Mouse (Mus musculus): Measurements from ENCODE around the gene Habp4.
A peak's percentile ranks its signal among the peaks of the same experiment; 100 is the strongest.

Habp4 gene

DNA sequence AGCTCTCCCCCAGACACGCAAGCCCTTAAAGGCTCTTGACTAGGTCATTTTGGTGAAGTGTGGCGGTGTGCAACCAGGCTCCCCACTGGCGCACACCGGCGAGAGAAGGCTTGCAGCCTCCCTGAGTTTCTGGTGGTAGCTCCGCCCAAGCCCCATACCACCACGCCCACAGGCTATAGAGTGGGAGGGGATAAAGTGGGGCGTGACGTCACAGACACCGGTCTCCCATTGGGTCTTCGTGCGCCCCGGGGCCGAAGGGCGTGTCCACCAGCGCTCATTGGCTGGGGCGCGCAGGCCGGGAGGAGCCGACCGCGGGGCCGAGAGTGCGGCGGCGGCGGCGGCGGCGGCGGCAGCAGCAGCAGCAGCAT, at the start of gene Habp4:
Gene Habp4, plus strand, starts transcription at position 277 of the 368 bp plus-strand sequence.
- DNase-seq (ENCODE audit: low read depth): peak; percentile 99

DNA sequence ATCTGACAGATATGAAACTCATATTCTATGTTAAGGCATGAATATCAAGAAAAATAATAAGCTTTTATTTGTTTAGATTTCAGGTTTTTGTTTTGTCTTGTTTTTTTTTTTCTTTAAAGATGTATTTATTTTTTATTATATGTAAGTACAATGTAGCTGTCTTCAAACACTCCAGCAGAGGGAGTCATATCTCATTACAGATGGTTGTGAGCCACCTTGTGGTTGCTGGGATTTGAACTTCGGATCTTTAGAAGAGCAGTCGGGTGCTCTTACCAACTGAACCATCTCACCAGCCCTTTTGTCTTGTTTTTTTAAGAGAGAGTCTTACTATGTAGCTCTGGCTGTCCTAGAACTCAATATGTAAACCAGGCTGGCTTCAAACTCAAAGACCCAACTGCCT, 44.2 kb upstream of the Habp4 start:
- DNase-seq (ENCODE audit: low read depth): peak; percentile 60

DNA sequence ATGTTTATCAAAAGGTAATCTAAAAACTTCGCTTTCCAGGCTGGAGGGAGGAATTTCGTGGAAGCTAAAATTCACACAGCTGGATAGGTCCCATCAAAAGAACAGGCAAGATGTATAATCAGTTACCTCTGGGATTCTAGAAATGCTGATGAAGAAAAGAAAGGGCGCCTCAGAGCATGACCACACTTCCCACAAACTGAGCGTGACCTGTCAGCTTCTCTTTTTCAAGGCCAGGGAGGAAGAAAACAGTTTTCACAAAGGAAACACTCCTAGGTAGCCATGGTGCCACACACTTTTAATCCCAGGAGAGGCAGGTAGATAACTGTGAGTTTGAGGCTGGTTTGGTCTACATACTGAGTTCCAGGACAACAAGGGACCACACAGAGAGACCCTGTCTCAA, 40.9 kb upstream of the Habp4 start:
- no peak for DNase-seq (ENCODE audit: low read depth)

DNA sequence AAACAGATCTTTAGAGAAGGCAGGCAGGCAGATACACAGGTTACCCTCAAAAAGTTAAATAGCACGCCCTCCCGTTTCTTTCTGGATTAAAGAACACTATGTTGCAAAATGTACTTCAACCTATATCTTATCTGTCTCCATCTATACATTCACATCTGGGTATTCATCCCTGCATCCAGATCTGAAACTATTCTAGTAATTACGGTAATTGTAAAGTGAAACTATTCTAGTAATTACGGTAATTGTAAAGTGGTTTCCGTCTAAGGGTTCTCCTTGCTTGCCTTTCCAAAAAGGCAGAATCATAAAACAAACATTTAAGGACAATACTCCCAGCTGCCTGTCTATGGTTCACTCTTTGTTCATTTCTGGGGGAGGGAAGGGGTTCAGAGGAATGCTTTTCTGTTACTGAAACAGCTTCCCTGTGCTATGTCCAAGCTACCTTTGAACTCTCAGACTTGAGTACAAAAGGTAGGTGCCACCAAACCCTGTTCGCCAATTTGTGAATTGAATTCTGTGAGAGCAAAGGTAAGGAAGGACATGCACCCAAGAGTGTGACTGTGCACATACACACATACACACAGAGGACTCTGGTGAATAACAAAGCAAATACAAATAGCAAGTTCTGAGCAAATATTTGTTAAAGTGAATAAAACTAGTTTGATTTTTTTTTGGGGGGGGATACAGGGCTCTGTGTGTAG, 38.0 kb upstream of the Habp4 start:
- no peak for DNase-seq (ENCODE audit: low read depth)

DNA sequence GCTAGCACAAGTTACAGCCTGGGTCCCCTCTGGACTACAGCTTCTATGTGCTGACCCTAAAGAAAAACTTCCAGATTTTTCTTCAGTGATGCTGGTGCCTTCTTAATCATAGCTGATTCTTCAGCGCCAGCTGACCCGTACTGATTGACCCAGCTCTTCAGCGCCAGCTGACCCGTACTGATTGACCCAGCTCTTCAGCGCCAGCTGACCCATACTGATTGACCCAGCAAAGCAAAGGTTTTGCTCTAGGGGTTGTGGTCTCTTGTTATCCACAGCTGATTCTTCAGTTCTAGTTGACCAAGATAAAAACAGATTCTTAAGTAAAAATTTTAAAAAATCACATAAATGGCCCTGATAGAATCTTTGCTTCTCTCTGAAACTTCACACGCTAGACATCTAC, 36.7 kb upstream of the Habp4 start:
- no peak for DNase-seq (ENCODE audit: low read depth)

DNA sequence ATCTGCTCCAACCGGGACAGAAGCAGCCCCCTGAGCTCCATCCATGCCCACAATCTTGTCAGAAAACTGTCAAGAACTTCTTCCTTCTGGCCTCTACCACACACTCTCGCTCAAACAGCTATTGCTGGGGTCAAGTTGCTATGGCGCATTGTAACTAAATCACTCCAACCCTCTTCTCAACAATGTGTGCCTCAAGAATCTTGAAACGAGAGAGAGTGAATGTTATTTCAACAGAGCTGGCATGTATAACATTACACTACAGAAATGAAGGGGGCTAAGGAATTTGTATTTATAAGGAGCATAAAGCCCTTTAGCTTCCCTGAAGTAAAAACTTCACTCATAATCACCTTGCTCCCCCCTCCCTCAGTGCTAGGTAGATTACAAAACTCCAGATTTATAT, 35.3 kb upstream of the Habp4 start:
- no peak for DNase-seq (ENCODE audit: low read depth)

DNA sequence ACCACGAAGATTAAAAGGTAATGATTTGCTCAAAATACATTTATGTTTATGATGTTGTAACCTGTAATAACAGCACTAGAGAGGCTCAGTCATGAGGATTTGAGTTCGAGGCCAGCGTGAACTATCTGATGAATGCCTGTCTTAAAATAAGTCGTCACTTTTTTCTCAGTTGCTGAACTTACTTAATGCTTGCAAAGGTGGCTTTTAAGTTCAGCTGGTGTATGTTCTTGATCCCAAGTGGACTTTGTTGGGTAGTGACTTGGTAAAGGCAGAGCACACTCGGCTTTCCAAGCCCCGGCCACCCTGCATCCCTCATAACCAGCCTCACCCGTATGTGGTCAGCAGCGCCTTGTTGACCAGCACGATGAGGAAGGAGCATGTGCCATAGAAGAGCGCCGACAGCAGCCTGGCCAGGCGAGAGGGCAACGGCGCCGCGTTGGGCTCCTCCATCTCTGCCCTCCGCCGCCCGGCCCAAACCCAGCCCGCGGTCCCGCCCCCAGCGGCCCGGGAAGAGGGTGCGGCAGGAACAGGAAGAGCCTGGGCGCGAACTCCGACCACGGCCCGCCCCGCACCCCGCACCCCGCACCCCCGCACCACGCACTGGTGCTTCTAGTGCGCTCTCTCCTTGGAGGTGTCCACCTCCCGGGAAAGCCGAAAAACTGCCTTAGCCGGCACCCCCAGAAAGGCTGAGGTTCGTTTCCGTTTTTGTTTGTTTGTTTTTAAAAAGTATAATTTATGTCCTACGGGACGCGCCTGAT, 32.6 kb upstream of the Habp4 start, which contains the start of gene Slc35d2:
Gene Slc35d2, minus strand, starts transcription at position 511 of the 758 bp plus-strand sequence.
- DNase-seq (ENCODE audit: low read depth): peak; percentile 81

DNA sequence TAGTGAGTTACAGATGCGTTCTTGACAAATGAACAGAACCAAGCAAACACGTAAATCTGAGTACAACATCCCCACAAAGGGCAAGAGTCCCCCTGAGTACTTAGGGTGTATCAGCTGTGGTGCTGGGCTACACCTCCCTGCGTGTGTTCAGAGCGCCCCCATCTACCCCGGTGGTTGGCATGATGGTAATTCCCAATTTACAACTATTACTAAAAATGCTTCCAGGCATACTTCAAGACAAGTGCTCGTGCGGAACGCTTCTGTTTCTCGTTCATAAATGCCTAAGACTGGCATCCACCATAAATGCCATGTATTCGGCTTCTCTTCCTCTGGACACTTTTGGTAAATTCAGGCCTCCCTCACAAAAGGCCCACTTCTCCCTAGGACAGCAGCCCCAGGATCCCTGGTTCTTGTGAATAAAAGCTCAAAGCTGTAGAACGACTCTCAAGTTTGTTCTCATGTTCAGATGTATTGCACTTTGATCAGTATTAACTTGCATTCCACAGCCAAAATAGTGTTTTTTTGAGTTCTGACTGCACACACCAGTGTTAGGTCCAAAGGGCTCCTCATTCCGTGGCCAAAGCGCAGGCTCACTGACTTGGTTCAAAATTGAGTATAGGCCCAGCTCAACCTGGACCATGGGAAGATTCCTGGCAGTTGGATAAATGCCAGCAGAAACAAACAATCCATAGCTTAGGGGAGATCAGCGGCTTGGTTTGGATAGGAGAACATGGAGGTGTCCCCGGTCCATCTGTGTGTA, 31.8 kb upstream of the Habp4 start:
- peak; percentile 73 for DNase-seq (ENCODE audit: low read depth)

DNA sequence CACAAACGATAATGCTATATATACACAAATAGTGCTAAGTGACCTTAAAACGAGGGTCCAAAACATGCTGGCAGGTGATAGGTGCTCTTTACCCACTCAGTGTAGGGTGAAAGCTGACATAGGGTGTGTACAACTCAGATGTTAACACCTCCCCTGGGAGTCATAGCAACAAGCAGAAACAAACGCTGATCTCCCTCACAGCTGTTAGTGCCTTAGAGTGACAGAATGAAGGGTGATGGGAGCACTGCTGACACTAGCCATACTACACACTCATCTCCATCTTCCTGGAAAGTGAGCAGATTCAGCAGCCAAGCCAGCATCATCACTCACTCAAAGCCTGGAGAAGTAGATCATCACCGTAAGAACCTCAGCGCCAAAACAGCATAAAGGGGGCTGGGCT, 11.5 kb upstream of the Habp4 start:
- peak; percentile 70 for DNase-seq (ENCODE audit: low read depth)

DNA sequence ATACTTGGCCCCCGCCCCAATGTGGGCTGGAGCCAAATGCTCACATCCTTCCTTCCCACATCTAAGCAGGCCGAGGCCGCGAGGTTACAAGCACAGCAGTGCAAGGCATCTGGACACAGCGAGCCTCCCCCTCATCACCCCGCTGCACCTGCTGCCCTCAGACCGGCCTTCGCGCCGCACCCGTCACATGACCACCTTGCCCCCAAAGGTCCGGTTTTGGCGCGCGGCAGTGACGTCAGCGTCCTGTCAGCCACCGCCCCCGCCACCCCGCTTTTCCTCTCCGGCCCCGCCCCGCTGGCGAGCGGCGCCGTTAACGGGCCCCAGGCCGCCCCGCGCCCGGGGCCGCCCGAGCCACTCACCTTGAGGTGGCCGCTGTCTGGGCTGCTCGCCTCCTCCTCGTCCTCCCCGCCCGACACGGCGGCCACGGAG, 9.4 kb upstream of the Habp4 start:
- DNase-seq (ENCODE audit: low read depth): peak; percentile 90

DNA sequence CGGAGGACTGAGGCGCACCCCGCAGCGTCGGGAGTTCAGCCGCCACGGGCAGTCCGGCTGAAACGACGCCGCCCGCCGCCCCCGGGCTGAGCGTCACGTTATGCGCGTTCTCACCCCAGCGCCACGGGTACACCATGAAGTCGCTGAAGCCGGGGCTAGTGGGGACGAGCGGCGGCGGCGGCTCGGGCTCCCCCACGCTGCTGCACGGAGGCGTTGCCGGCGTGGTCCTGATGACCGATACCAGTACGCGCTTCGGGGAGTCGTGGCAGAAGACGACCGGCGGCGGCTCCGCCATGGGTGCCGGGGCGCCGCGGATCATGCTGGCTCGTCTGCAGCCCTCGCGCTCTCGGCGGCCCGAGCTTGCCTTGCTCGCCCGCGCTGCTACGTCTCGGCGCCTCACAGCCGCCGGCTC, 8.9 kb upstream of the Habp4 start:
- DNase-seq (ENCODE audit: low read depth): no peak

DNA sequence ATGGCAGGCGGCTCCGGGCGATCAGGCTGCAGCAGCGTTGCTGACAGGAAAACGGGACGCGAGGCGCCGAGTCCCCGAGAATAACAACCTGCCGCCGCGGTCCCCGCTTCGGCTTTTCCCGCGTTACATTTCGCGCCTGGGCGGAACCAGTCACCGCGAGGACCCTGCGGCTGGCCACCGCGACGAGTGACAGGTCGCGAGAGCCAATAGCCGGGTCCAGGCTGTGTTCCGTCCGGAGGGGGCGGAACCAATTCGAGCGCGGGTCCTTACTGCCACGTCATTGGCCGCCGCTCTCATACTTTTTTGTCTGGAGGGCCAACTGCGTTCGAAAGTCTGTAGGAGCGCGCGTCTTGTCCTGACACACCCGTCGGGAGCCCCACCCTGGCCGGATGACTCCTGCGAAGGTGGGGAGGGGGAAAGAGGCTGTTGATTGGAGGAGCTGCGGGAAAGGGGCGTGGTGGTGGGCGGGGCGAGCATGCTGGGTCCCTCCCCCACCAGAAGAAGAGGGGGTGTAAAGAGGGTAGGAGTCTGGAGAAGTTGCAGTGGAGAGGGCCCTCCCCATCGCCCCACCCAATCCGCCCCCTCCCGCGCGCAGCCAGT, 8.4 kb upstream of the Habp4 start, which contains the start of gene Zfp367:
Gene Zfp367, minus strand, starts transcription at position 120 of the 600 bp plus-strand sequence.
- peak; percentile 99 for DNase-seq (ENCODE audit: low read depth)

DNA sequence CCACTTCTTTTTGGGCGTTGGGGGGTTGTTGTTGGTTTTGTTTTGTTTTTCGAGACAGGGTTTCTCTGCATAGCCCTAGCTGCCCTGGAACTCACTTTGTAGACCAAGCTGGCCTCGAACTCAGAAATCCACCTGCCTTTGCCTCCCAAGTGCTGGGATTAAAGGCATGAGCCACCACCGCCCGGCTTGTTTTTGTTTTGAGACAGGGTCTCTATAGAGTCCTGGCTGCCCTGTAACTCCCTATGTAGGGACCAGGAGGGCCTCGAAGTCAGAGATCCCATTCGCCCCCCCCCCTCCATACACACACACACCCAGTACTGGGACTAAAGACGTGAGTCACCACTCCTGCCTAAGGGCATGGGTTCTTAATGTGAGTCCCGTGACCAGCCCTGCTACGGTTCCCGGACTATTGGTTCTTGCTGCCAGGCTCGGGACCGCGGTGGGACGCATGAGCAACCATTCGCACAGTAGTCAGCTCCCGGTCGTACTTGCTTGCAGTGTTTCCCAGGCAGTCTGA, 7.8 kb upstream of the Habp4 start:
- DNase-seq (ENCODE audit: low read depth): peak; percentile 56

DNA sequence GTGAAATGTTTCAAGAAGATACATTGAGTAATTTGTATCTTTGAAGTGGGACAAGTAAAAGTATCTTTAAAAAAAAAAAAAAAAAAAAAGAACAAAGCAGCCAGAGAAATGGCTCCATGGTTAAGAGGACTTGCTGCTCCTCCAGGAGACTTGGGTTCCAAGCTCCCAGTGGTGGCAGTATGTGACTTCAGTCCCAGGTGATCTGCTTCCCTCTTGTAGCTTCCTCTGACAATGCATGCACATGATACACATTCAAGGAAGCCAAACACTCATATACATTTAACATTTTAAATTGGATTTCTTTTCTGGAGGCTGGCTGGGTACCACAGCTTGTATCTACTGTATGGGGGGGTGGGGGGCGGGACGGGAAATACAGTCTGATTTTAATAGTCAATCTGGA, 7.0 kb upstream of the Habp4 start:
- no peak for DNase-seq (ENCODE audit: low read depth)

DNA sequence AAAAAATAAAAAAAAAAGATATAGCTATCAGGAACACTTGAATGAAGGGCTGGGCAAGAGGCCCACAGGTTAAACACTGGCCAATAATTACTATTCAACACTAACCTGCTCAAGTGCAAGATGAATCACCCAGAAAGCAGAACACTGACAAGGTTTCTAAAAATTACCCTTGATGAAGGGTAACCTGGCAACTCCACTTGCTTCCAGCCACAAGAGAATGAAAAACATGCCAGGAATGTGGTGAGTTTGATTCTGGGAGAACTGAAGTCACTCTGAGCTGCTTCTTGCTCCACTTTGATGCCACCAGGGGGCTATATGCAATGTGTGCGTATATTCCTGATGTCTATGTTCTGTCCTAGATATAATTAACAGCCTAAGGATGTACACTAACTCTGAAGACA, 6.5 kb upstream of the Habp4 start:
- peak; percentile 42 for DNase-seq (ENCODE audit: low read depth)

DNA sequence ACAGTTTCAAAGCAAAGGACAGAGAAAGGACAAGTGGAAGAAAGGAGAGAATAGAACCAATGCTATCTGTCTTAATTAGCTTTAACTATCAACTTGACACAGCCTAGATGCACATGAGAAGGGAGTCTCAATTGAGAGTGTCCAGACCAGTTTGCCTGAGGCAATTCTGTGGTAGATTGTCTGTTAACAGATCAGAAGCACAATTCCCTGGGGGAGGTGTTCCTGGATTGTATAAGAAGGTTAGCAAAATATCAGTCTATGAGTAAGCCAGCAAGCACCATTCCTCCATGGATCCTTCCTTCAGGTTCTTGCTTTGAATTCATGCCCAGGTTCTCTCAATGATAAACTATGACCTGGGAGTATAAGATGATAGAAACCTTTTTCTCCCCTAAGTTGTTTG, 4.7 kb upstream of the Habp4 start:
- DNase-seq (ENCODE audit: low read depth): no peak

DNA sequence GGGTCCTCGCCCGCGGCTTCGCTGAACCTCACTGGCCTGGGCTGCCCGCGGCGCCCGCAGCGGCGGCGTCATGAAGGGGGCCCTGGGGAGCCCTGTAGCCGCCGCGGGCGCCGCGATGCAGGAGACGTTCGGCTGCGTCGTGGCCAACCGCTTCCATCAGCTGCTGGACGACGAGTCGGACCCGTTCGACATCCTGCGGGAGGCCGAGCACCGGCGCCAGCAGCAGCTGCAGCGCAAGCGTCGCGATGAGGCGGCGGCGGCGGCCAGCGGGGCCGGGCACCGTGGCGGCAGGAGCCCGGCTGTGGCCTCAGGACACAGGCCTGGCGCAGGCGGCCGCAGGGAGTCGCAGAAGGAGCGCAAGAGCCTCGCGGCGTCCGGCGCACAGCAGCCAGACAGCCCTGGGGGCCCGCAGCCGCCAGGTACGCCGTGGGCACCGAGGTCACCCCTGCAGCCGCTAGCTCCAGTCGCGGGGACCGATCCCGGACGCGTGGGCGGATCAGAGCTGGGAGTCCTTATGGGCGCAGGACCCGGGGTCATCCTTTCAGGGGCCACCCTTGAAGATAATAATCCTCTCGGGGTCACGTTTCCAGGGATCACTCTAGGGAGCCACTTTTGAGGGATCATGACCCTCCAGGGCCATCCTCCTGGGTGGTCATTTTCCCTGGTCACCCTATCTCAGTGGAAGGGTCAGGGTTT, 440 bp downstream of the Habp4 start:
- DNase-seq (ENCODE audit: low read depth): no peak

DNA sequence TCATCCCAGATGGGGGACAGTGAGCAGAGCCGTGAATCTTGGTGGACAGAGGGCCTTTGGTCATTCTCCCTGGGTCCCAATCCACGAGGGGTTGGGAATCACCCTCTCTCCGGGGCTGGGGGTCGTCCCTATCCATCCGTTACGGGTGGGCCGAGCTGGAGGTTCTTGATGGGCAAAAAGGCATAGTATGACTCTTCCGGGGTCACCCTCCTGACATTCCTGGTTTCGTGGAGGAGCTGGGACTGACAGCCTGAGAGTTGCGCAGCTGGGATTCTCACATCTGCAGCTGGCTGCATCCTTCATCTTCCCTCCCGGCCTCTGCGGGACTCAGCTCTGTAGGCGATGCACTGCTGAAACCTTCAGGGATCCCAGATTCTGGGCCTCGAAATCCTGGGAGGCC, 1.0 kb downstream of the Habp4 start:
- no peak for DNase-seq (ENCODE audit: low read depth)

DNA sequence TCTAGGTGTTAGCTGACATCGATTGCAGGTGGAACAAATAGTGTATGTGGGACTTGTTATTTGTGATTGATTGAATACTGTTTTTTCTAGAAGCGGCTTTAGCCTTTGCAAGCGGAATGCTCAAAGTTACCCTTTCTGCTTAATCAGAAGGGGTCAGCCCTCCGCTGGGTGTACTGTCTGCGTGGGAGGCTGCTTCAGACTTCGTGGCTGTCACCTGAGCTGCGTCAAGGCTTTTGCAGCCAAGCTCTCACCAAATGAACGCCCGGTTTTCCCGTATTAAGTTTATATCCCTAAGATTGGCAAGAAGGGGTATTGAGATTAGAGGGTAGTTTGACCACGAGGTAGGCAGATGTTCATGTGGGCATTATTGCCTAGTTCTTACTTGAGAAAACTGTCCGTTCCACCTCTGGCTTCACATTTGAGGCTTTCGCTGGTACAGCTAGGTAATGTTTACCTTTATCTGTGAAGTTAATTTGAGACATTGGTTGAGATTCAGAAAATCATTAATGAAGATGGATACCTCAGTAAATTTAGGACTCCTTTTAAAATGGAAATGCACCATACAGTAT, 1.6 kb downstream of the Habp4 start:
- no peak for DNase-seq (ENCODE audit: low read depth)

DNA sequence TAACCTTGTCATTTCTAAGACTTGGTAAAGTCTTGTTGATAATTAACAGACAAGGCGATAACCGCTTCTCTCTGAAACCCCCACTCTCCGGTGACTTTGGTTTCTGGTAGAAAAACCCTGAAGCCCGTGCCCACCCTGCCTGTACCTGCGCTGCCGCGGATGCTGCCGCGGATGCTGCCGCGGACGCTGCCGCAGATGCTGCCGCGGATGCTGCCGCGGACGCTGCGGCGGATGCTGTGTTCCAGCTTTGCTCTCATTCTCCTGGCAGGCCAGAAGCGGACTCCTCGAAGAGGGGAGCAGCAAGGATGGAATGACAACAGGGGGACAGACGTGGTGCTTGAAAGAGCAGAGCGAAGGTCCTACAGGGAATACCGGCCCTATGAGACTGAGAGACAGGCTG, 8.1 kb downstream of the Habp4 start:
- no peak for DNase-seq (ENCODE audit: low read depth)

DNA sequence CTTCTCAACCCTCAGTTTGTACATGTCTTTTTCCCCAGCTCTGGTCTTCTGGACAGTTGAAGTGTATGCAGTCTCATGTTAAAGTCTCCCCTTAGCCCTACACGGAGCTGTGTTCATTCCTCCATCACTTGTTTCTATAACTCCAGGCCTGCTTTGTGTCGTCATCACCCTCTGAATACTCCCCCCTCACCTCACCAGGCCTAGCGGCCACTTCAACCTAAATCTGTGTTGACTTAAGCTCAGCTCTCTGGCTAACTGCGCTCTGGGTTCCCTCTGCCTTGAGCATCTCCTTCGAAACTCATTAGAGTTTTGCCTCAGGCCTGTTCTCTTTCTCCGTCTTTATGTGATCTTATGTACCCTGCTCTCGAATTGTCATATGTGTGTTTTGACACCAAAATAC, 16.4 kb downstream of the Habp4 start:
- DNase-seq (ENCODE audit: low read depth): no peak

All from induced T-regulatory cell, adult 2 months (primary cell).